Mouse (Mus musculus): ENCODE data around the gene Kng2.
"Not testable (repeated sequence)": the region's sequence is repeated elsewhere in the genome, so short reads cannot be mapped to it uniquely, and the experiment has no call there.

Kng2 gene

GRCm38 (mm10) chr16:23028966-23029600, at the start of gene Kng2:
Kng2 (minus strand) TSS chr16:23029482.
- not testable (repeated sequence) for DNase-seq (ENCODE audit: low read depth, low spot score)

GRCm38 (mm10) chr16:23077516-23077915, 48.2 kb upstream of the Kng2 start:
- not testable (repeated sequence) for DNase-seq (ENCODE audit: low read depth, low spot score)

- DNase-seq (ENCODE audit: low read depth, low spot score), result not testable (repeated sequence)
These were observed 31.6 kb upstream of the Kng2 start for GRCm38 (mm10) chr16:23060781-23061325.

- DNase-seq (ENCODE audit: low read depth, low spot score), result not testable (repeated sequence)
These were observed 30.3 kb upstream of the Kng2 start for GRCm38 (mm10) chr16:23059630-23060029.

- not testable (repeated sequence) for DNase-seq (ENCODE audit: low read depth, low spot score)
These were observed 28.6 kb upstream of the Kng2 start, which contains the start of gene Kng1 for GRCm38 (mm10) chr16:23057668-23058447. Kng1 (plus strand) TSS chr16:23057865.

GRCm38 (mm10) chr16:23046319-23046718, 17.0 kb upstream of the Kng2 start:
- DNase-seq (ENCODE audit: low read depth, low spot score), result no peak

GRCm38 (mm10) chr16:23040876-23041275, 11.6 kb upstream of the Kng2 start:
- DNase-seq (ENCODE audit: low read depth, low spot score), result no peak

GRCm38 (mm10) chr16:23039281-23039680, 10.0 kb upstream of the Kng2 start:
- DNase-seq (ENCODE audit: low read depth, low spot score), result no peak

- no peak for DNase-seq (ENCODE audit: low read depth, low spot score)
These were observed 8.5 kb upstream of the Kng2 start for GRCm38 (mm10) chr16:23037744-23038143.

GRCm38 (mm10) chr16:23033673-23034072, 4.4 kb upstream of the Kng2 start:
- DNase-seq (ENCODE audit: low read depth, low spot score), result no peak

GRCm38 (mm10) chr16:23030673-23031435, 1.6 kb upstream of the Kng2 start:
- no peak for DNase-seq (ENCODE audit: low read depth, low spot score)

- DNase-seq (ENCODE audit: low read depth, low spot score), result not testable (repeated sequence)
These were observed 1.9 kb downstream of the Kng2 start for GRCm38 (mm10) chr16:23027341-23027740.

GRCm38 (mm10) chr16:23026582-23026981, 2.7 kb downstream of the Kng2 start:
- no peak for DNase-seq (ENCODE audit: low read depth, low spot score)

GRCm38 (mm10) chr16:23025111-23025510, 4.2 kb downstream of the Kng2 start:
- DNase-seq (ENCODE audit: low read depth, low spot score), result no peak

GRCm38 (mm10) chr16:23020571-23020970, 8.7 kb downstream of the Kng2 start:
- not testable (repeated sequence) for DNase-seq (ENCODE audit: low read depth, low spot score)

- DNase-seq (ENCODE audit: low read depth, low spot score), result not testable (repeated sequence)
These were observed 14.6 kb downstream of the Kng2 start for GRCm38 (mm10) chr16:23014645-23015044.

- DNase-seq (ENCODE audit: low read depth, low spot score), result not testable (repeated sequence)
These were observed 15.5 kb downstream of the Kng2 start for GRCm38 (mm10) chr16:23013786-23014185.

- not testable (repeated sequence) for DNase-seq (ENCODE audit: low read depth, low spot score)
These were observed 32.3 kb downstream of the Kng2 start for GRCm38 (mm10) chr16:22996951-22997350.

- DNase-seq (ENCODE audit: low read depth, low spot score), result no peak
These were observed 61.8 kb downstream of the Kng2 start for GRCm38 (mm10) chr16:22967383-22968030.

GRCm38 (mm10) chr16:22963293-22963692, 66.0 kb downstream of the Kng2 start:
- DNase-seq (ENCODE audit: low read depth, low spot score), result no peak

- no peak for DNase-seq (ENCODE audit: low read depth, low spot score)
These were observed 67.0 kb downstream of the Kng2 start for GRCm38 (mm10) chr16:22962256-22962655.

All from CD4-positive helper T cell, adult 2 months (primary cell).